Mouse (Mus musculus) thymus, postnatal 14 days (tissue): ENCODE data around the gene 4930568D16Rik.

ENCODE experiments used
- DNase-seq: peaks from one replicate; pipeline ENCODE4 v3.0.0; 2021

Gene 4930568D16Rik

DNA sequence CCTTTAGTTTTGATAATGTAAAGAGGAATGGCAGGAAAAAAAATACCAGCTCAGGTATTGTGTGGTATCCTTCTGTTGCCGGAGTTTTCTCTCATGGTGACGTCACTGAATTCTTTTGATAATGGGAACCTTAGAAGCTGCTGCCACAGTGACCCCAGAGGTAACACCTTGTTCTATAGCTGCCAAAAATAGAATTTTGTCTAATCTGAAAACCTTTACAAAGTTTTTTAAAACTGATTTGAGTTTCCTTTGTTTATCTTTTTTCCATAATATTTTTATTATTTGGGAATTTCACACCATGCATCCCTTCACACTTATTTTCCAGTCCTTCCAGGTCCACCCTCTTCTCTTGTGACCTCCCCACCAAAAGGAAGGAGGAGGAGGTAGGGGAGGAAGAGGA is at the start of gene 4930568D16Rik:
Gene 4930568D16Rik, minus strand, starts transcription at position 101 of the 400 bp plus-strand sequence.
- no peak for DNase-seq

DNA sequence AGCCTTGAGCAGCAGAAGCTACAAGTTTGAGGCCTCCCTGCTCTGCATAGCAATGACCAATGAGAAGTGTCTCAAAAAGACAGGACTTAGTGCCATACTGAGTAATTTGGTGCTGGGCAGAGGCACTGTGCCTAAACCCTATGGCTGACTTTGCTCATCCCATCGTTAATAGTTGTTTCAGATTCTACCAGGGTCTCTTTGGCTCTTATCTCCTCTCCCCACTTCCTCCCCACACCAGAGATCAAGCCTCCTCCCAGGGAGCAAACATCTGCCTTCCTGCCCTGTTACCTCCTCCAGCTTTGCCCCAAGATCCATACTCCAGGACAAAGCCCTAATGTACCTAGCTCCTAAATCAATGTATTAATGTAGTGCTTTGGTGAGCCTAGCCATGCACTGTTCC is 49.7 kb upstream of the 4930568D16Rik start:
- no peak for DNase-seq

DNA sequence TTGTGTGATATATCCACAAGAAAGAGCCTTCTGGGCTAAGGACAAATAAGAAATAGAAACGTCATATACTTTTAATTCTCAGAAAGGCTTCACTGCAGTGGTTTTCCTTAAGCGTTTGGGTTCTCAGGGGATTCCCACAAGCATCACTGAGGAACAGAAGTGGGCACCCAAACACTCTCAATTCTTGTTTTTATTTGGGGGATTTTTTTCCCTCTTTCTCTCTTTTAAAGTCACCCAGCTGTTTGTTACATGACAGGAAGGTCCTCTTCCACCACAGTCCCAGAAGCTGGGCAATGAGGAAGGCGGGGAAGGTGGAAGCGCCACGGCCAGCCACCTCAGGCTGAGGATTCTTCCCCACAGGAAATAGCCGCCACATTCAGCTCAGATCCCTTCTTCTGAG is 48.9 kb upstream of the 4930568D16Rik start:
- no peak for DNase-seq

DNA sequence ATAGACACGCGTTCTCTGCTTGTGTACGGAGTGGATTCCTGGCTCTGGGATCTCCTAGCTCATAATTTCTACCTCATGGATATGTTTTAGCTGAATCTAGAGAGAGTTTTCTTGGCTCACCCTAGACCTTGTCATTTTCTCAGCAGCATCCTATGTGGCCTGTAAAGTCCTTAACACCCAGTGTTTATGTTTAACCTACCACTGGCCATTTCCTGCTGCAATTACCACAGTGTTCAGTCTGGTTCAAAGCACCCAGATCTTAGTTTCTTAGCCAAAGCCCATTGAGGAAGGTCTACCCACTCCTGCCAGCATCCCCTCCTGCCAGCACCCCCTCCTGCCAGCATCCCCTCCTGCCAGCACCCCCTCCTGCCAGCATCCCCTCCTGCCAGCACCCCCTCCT is 45.3 kb upstream of the 4930568D16Rik start:
- no peak for DNase-seq

DNA sequence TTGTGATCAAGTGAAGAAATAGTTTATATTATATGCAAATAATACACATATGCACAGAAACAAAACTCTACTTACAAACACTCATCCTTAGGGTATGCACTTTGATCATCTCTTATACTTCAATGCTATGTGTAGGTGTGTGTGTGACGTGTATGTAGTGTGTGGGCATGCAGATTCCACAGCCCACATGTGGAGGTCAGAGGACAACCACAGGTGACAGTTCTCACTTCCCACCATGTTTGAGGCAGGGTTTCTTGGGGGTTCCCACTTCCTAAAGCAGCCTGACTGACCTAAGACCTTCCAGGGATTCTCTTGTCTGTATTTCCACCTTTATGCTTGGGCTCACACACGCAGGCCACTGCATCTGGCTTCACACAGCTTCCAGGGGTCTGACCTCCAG is 44.7 kb upstream of the 4930568D16Rik start:
- no peak for DNase-seq

DNA sequence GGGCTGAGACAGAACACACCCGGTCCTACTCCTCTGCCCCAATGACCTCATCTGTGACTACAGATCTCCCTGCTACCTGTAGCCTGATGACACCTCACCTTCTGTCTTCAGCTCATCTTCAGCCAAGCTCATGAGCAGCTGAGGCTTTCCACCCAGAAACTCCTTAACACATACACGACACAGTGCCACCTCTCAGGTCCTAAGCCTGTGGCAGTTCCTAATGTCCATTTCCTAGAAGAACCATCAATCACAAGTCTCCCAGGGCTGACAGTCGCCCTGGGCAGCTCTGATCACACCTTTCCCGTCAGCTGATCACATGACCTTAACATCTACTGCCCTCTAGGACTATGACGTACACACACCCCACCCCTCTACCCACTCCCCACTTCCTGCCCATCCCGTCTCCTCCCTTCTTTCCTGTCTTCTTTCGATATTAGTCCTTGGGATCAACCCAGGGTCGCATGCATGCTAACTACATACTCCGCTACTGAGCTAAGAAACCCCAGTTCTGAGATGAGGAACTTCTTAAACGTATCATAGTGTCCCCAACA is 44.2 kb upstream of the 4930568D16Rik start:
- DNase-seq: no peak

DNA sequence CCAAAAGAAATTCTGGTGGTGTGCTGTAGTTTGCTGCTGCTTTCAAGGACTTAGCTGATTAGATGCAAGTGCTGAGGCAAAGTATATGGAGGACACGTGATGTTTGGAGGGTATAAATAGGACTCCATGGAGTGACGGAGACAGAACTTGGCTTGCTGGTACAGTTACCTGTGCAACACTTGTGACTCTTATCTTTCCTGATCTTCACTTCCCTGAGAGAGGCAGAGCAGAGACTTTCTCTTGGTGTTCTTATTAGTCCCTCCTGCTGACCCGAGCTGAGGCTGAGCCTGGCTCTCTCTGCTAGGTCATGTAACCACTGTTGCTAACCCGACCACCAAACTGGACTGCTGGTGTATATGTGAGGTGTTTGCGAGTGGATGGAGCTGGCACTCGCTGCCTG is 41.9 kb upstream of the 4930568D16Rik start:
- DNase-seq: no peak

DNA sequence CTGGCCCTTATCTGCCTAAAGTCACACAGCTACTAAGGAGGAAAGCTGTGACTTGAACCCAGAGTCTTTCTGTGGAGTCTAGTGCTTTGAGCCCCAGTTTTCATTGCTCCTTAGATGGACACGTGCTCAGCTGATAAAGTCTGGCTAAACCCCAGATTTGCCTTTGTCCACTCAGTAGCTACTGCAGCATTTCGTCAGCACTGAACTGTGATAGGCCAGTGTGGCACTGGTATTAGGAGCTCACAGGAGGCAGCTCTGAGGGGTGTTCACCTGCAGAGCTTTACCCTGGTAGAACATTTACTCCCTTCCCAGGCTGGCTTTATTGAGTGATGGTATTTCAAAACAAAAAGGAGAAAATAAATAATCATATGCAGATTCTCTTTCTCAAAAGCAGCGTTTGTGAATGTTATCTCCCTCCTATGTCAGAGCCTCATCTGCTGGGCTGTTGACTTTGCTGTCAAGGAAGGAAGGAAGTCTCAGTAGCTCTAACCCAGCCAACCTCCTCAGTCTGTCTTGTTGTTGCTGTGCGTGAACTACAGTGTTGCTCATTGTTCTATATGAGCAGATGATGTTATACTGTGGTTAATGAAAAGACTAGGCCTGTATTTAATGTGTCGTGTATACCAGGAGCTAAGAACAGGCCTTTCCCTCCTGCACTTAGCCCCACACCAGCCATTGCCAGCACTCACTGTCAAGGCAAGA is 41.0 kb upstream of the 4930568D16Rik start:
- DNase-seq: no peak

DNA sequence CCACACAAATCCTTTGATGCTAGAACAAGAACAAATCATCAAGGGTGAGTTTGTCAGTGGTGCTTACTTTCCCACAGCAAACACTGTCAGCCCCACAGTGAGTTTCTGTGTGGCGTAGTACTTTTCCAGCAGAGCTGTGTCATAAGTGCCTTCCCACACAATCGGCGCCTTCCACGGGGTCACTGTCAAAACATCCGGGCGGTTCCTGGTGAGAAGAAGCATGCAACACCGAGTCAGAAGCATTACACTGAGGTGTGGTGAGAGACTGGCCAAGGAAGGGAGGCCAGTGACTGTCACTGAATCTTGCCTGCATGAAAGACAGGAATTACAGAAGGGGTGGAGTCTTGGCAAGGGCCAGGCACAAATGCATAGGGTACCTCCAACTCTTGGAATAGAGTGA is 40.3 kb upstream of the 4930568D16Rik start:
- no peak for DNase-seq

DNA sequence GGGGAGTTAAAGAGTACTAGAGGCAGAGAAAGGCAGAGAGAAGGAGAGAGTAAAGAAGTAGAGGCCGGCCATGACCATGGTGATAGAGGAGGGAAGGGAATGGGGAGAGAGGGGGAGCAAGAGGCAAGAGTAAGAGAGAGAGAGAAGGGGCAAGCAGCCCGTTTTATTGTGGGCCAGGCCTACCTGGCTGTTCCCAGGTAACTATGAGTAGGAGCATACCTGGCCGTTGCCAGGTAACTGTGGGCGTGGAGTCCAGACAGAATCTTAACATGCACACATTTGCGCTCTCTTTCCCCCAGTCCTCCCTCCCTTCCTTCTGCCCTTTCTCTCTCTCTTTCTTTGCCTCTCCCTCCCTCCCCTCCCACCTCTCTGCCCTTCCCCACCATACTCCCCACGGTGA is 39.7 kb upstream of the 4930568D16Rik start:
- DNase-seq: no peak

DNA sequence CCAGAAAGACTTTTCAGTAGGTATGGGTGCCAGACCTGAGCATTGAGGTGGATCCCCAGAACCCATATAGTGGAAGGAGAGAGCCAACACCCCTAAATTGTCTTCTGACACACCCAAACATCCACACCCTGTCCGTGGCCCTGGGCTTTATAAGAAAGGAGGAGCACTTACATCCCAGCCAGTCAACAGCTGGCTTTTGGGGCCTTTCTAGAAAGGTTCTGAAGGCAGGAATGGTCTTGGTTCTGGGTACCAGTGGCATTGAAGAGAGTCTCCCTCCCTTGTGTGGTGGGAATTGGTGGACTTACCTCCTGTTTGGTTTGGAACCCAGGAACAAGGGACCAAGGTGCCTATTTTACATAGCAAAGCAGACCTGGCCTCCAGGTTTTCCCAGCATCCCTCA is 39.1 kb upstream of the 4930568D16Rik start:
- DNase-seq: no peak

DNA sequence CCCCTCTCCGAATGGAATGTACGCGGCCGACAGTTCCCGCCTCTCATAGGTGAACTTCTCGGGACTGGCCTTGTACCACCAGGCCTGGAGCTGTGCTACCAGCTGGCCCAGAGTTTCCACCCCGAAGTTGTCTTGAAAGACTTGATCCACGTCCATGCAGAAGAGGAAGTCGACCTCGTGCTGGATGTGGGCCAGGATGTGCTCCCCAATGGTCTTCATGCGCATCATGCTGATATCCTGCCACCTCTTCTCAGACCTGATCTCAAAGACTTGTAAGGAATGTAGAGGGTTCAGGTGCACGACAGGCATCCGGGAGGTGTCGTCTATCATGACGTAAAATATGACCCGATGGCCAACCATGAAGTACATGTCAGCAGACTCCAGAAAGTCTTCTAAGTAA is 34.9 kb upstream of the 4930568D16Rik start:
- DNase-seq: no peak

DNA sequence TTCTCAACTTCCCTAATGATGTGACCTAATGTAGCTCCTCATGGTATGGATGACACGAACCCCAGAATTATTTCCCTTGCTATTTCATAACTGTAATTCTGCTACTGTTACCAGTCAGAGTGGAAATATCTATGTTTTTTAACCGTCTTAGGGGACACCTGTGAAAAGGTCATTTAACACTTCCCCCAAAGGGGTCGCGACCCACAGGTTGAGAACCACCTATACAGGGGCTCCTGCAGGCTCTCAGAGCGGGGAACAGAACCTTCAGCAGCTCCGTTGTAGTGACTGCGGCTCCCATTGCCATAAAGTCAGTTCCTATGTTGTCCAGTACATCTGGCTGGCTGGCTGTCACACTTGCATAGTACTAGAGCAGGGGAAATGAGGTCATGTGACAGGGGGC is 33.2 kb upstream of the 4930568D16Rik start:
- DNase-seq: no peak

DNA sequence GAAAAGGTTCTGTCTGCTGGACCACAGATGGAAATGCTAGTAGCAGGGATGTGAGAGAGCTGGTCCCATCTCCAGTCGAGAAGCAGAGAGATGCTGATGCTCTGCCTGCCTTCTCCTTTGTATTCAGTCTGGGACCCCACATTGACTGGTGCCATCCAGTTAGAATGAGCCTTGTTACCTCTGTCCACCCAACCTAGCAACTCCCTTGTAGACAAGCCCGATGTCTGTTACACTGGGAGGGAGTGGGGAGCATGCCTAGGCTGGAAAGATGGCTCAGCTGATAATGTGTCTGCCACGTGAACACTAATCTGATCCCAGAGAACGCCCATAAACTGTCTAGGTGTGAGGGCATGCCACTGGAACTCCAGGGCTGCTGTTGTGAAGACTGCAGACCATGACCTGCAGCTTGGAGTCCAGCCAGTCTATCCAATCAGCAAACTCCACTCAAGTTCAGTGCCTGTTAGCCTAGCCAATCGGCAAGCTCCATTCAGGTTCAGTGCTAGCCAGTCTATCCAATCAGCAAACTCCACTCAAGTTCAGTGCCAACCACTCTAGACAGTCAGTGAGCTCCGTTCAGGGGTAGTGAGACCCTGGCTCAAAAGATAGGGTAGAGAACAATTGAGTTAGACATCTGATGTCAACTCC is 30.8 kb upstream of the 4930568D16Rik start:
- DNase-seq: no peak

DNA sequence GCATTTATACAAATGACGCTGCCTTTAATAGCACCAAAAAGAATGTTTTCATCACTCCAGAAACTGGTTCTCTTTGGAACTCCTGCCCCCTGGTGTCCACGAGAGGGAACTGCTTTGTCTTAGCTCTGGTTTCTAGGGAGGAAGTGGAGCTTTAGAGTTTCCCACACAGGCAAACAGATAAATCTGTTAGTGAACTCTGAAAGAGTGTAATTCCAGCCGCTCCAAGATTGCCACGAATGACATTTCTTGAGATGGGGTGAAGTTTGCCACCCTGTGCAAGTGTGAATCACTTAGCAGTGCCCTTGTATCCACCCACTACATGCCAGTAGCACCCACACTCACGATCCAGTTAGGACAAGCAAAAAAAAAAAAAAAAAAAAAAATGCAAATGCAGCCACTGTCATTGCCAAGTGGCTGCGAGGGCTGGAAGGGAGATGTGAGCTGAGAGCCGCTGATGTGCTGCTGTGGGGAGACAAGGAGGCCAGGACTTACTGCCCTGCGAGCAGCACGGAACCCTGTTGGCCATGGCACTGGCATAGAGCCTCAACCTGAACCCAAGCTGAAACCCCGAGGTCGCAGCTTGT is 30.2 kb upstream of the 4930568D16Rik start:
- peak; percentile 76 for DNase-seq

DNA sequence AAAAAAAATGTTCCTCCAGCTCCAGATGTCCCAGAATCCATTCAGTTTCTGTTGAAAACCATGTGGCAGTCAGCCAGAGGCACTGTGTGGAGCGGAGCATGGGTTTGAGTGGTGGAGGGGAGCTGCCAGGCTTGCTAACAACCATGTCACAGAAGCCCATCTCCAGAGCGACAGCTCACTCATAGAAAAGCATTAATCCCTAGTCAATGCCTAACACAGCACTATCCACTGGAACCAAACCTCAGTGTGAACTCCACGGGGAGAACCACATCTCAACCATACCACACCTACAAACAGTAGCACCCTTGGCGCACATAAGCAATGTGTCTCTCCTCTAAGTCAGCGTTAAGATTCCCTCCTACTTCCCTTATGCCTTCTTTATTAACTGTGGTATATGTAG is 29.6 kb upstream of the 4930568D16Rik start, which contains the start of gene 4930402F06Rik:
Gene 4930402F06Rik, minus strand, starts transcription at position 80 of the 400 bp plus-strand sequence.
- no peak for DNase-seq

DNA sequence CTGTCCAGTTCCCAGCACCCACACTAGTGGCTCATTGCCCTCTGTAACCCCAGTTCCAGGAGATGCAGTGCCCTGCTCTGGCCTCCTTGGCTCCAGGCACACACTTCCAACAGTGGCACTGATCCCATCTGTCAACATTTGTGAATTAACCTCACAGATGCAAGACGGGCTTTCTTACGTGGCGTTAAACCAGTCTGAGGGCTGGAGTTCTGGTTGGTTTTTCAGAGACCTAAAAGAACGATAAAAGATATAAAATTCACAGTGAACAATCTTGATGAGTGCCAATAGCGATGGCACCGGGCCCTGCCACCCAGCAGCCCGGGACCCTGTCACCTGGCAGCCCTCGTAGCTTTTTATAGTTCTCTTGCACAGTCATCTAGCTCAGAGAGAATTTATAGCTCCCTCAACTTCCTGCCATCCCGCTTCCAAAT is 17.9 kb upstream of the 4930568D16Rik start:
- DNase-seq: no peak

DNA sequence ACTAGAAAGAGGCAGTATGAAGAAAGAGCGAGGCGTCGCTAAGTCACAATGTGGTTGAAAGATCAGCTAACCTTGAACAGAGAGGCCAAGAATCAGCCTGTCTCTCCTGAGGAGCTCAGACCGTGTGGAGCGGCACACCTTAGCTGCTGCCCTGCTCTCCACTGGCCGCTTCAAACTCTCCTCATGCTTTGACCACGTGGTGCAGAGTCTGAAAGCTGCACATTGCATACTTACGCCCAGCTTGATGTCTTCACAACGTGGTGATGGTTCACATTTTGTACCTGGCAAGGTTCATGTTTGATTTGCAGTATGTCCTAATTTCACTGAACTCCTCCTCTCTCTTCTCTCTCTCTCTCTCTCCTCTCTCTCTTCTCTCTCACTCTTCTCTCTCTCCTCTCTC is 11.8 kb upstream of the 4930568D16Rik start:
- DNase-seq: no peak

DNA sequence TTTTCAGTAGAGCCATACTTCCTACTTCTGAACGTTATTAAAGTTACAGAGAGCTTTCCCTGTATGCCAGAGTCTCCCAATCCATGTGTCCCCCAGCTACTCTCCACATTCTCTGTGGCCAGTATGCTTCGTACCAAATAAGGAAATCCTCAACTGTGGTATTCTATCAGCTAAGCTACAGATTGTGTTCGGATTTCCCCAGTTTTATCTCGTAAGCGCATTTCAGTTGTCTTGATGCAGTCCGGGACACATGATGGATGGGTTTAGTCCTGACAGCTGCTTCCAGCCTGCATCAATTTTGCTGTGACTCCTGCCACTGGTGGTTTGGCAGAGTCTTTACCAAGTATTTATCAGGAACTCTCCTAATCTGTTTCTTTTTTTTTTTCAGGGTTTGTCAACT is 10.1 kb upstream of the 4930568D16Rik start:
- DNase-seq: no peak

DNA sequence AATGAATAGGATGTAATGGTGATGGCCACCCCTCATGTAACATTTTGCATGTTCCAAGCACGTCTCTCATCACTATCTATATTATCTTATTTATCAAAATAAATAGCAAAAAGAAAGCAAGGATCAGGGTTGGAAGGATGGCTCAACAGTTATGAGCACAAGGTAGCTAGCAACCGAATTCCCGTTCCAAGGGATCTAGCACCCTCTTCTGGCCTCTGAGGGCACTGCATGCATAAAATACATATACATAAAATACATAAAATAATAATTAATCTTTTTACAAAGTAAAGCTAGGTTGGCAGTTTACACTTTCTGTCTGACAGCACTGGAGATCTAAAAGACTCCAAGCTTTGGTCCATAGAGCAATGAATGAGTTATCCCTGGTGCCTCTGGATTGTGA is 5.5 kb upstream of the 4930568D16Rik start:
- DNase-seq: peak; percentile 48

DNA sequence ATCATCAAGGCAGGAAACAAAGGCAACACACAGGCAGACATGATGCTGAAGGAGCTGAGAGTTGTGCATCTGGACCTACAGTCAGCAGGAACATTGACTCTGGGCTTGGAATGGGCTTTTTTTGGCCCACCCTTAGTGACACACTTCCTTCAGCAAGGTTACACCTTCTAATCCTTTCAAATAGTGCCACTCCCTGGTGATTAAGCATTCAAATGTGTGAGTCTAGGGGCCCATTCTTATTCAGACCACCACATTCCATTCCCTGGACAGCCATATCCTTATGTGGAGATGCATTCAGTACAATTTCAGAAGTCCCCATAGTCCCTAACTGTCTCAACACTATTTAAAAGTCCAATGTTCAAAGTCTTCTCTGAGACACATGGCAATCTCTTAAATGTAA is 3.2 kb upstream of the 4930568D16Rik start:
- DNase-seq: no peak

DNA sequence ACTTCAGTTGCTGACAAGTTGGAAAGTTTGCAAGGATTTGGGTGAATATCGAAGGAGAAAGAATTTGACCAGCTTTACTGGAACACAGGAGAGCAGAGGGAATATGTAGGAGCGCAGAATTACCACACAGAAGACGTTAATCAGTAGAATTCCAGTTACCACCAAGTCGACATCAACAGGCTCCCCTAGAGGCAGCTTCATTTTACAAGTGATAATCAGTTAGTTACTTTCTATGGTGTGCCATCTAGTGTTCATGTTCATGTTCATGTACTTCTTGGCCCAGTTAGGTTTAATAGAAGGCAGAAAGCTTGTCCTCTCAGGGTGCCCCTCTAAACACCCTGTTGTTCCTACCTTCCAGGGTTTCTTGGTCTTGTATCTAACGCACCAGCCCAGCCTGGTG is 18.3 kb downstream of the 4930568D16Rik start:
- DNase-seq: no peak

DNA sequence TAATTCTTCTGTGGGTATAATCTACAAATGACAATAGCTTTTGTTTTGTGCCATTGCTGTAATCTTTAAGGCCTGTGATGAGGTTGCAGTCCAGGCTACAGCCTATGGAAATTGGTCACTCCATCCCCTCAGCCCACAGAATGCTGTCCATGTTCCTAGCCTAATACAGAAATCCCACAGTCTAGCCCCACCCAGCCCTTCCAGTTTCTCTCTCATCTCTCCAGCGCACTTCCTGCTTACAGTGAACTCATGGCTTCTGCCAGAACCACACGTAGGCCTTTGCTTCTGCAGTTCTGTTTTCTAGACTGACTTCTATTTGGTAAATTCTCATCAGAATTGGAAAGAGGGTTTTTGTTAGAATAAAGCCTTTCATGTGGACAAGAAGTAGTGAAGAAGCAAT is 21.5 kb downstream of the 4930568D16Rik start:
- DNase-seq: no peak

DNA sequence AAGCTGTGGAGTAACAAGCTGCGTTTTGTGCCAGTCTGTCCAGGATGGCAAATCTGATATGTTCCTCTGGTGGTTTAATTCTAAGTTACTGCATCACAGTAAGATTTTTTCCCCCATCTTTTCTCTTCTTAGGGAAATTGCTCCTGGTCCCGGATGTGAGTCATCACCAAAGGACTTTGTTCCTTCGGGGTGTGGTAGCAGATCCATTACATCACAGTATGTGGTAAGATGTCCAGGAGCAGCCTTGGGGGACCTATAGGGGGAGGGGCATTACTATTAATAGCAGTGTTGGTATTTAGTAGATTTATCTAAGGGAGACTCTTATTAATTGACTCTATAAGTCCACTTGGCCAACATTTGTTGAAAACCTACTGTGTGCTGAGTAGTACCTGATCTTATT is 24.9 kb downstream of the 4930568D16Rik start:
- no peak for DNase-seq
